Mouse (Mus musculus): ENCODE results near the gene Rrm2.

- no peak for TF ChIP-seq CTCF (IDR thresholded peaks at IDR 0.05; ENCODE audit: low read depth)
- no peak for TF ChIP-seq EP300 (IDR thresholded peaks at IDR 0.05; ENCODE audit: low read depth)
Observed at GRCm38 (mm10) chr12:24707480-24707802, 600 bp upstream of the Rrm2 start.

All from heart, postnatal 0 days (tissue).